Mouse (Mus musculus) thymus, postnatal 25 days (tissue): ENCODE data around the gene C1qa.

Experiments
- DNase-seq: peaks from one replicate; pipeline ENCODE4 v3.0.0; 2022

The C1qa gene

GRCm38 (mm10) chr4:136898637-136899036, at the start of gene C1qa:
TSS of gene C1qa (minus strand) at chr4:136898803.
- DNase-seq: no peak

GRCm38 (mm10) chr4:136945397-136945796, 46.8 kb upstream of the C1qa start:
- DNase-seq: no peak

- DNase-seq: no peak
Observed at GRCm38 (mm10) chr4:136944558-136945350, 46.2 kb upstream of the C1qa start.

- no peak for DNase-seq
Observed at GRCm38 (mm10) chr4:136943175-136943574, 44.6 kb upstream of the C1qa start.

GRCm38 (mm10) chr4:136942761-136943160, 44.2 kb upstream of the C1qa start:
- no peak for DNase-seq

GRCm38 (mm10) chr4:136937935-136938334, 39.3 kb upstream of the C1qa start:
- DNase-seq: no peak

- DNase-seq: no peak
Observed at GRCm38 (mm10) chr4:136937344-136937743, 38.7 kb upstream of the C1qa start.

- no peak for DNase-seq
Observed at GRCm38 (mm10) chr4:136934746-136935613, 36.4 kb upstream of the C1qa start.

- DNase-seq: no peak
Observed at GRCm38 (mm10) chr4:136930474-136930873, 31.9 kb upstream of the C1qa start.

GRCm38 (mm10) chr4:136928928-136929327, 30.3 kb upstream of the C1qa start:
- DNase-seq: peak; percentile 3

- DNase-seq: no peak
Observed at GRCm38 (mm10) chr4:136925804-136926203, 27.2 kb upstream of the C1qa start.

GRCm38 (mm10) chr4:136924529-136924928, 25.9 kb upstream of the C1qa start:
- DNase-seq: peak; percentile 45

GRCm38 (mm10) chr4:136919526-136919925, 20.9 kb upstream of the C1qa start:
- no peak for DNase-seq

GRCm38 (mm10) chr4:136918834-136919233, 20.2 kb upstream of the C1qa start:
- DNase-seq: no peak

GRCm38 (mm10) chr4:136917165-136917524, 18.5 kb upstream of the C1qa start:
- DNase-seq: no peak

GRCm38 (mm10) chr4:136916359-136917164, 18.0 kb upstream of the C1qa start:
- no peak for DNase-seq

- DNase-seq: no peak
Observed at GRCm38 (mm10) chr4:136912841-136913240, 14.2 kb upstream of the C1qa start.

GRCm38 (mm10) chr4:136911804-136912203, 13.2 kb upstream of the C1qa start:
- no peak for DNase-seq

- no peak for DNase-seq
Observed at GRCm38 (mm10) chr4:136911211-136911646, 12.6 kb upstream of the C1qa start.

GRCm38 (mm10) chr4:136907809-136908208, 9.2 kb upstream of the C1qa start:
- no peak for DNase-seq

- DNase-seq: peak; percentile 36
Observed at GRCm38 (mm10) chr4:136907033-136907432, 8.4 kb upstream of the C1qa start.

GRCm38 (mm10) chr4:136904767-136905539, 6.3 kb upstream of the C1qa start:
- no peak for DNase-seq
